Mouse (Mus musculus) 3134 (cell line): Measurements from ENCODE around the gene Zpr1.

Experiments
- DNase-seq: peaks from one replicate; pipeline ENCODE4 v3.0.0-alpha.2; 2011; ENCODE audit warnings: low spot score; ENCODE audit not compliant: insufficient read length; ENCODE audit errors: extremely low read depth

The Zpr1 gene

DNA sequence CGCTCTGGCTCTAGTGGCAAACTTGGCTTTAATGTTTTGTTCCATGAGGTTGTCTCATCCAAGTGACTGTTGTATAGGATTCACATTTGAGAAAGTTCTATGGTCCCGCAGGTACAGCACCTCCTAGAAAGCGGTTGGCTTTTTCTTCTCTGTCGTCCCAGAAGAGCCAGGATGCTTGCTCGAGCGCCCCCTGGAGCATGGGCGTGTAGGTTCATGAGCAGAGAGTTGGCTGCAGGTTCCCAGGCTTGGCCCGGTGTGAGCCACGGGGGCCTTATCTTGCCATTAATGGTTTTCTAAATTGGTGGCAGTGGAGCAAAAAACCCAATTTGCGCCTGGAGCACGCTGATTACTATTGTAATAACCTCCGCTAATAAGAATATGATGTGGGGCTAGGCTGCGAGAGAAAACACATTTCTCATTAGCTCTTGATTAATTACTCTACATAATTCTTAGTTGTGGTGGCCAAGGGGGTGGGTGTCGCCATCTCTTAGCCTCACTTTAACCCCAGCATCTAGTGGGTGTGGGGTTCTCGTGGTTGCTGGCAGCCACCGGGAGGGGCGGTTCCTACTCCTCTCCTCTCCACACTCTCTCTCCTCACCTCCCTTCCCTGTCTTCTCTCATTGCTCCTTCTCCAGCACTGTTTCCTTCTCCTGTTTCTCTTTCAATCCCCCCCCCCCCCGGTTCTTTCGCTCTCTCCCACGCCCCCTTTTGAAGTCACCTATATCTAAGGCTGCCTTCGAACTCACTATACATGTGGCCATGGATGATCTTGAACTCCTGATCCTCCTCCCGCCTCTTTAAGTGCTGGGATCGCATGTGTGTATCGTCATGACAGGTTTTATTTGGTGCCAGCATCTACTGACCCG is 55.1 kb downstream of the Zpr1 start:
- no peak for DNase-seq

DNA sequence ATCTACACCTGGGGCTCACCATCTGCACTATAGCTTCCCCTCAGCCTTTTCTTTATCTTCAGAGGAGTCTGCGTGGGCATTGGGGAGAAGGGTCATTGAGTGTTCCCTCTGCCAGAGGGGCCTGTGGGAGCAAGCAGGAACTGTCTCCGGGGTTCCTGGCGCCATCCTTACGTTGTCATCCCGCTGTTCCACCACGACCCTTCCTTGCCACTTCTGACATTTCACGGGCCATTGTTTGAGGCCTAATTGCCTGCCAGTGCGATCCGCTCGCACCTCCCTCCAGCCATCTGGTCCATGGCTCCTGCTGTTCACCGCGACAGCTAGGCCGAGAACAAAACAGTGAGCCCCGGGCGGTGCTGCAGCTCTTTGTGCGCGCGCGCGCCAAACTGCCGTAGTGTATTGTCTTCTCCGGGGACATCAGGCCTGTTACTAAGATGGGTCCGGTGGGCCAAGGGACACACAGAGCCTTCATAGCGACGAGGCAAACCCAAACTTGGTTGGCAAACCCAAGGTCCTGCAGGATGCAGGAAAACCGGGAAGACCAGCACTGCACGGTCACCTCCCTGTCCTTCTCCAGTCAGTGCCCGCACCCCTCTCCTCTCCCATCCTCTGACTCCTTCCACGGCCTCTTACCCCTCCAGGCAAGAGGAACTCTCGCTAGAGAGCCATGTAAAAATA is 55.8 kb downstream of the Zpr1 start:
- no peak for DNase-seq

- DNase-seq = no peak
Observed at GRCm38 (mm10) chr9:46329250-46329648, 56.4 kb downstream of the Zpr1 start.

- DNase-seq = no peak
Observed at GRCm38 (mm10) chr9:46329801-46330585, 57.1 kb downstream of the Zpr1 start.

- no peak for DNase-seq
Observed at GRCm38 (mm10) chr9:46330586-46330895, 57.7 kb downstream of the Zpr1 start.

- DNase-seq = no peak
Observed at GRCm38 (mm10) chr9:46331301-46331700, 58.4 kb downstream of the Zpr1 start.
